Mouse (Mus musculus): ENCODE results near the gene Itgb7.
"Not testable (repeated sequence)": the region's sequence is repeated elsewhere in the genome, so short reads cannot be mapped to it uniquely, and the experiment has no call there.

Itgb7 gene

GRCm38 (mm10) chr15:102225619-102226018 lies 6.1 kb downstream of the Itgb7 start:
- not testable (repeated sequence) for DNase-seq (ENCODE audit: low read depth, low spot score)

DNA sequence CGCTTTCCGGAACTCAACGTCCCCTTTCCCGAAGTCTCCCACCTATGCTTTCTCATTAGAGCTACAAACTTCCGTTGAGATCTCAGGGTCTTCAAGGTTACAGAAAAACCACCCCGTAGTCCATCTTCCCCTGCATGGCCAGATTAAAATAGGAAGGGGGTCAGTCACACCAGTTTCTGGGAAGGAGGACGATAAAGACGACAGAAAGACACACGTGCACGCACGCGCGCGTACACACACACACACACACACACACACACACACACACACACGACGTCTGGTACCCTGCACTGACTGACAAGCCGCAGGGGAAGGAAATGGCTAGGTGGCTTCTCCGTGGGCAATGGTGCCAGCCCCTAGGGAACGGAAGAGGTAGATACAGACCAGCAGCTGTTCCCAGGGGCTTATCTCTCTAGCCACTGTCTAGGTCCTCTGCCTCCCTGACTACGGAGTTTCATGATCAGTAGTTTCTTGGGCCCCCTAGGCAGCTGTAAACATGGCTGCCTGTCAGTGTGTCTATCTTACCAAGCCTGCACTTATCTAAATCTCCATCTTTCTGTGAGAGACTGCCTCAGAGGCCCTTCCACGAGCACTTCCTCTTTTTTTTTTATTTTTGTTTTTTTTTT lies 6.6 kb downstream of the Itgb7 start:
- no peak for DNase-seq (ENCODE audit: low read depth, low spot score)

DNA sequence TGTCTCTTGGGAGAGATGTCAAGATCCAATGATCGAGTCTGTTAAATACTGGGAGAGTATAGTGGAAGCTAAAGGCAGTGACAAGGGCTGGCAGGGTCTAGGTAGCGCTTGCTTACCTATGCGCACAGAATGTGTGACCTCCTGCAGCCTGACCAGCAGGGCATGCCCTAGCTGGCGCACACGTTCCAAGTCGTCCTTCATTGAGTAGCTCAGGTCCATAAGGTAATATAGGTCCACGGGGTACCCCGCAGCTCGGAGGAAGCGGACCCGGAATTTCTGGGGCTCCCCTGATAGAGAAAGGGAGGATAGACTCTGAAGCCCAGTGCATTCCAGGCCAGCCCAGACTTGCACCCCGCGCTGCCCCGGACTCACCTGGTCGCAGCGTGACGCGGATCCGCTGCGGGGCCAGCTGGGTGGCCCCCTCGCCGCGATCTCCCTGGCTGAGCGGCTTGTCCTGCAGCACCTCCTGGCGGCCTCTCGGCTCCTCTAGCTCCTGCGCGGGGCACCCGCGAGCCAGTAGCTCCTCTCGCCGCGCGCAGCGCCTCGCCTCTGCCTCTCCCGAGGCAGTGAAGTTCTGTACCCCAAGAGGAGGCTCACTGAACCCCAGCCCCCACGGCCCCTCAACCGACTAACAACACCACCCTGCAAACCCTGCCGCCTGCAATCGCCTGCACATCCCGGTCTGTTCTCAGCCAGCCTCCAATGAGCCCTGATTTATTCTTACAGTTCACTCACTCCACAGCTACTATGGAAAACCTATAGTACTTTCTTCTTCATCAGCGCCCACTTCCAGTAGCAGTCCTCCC lies 7.4 kb downstream of the Itgb7 start:
- peak; percentile 65 for DNase-seq (ENCODE audit: low read depth, low spot score)

- DNase-seq (ENCODE audit: low read depth, low spot score), result no peak
These were observed 9.4 kb downstream of the Itgb7 start for GRCm38 (mm10) chr15:102222386-102222785.

DNA sequence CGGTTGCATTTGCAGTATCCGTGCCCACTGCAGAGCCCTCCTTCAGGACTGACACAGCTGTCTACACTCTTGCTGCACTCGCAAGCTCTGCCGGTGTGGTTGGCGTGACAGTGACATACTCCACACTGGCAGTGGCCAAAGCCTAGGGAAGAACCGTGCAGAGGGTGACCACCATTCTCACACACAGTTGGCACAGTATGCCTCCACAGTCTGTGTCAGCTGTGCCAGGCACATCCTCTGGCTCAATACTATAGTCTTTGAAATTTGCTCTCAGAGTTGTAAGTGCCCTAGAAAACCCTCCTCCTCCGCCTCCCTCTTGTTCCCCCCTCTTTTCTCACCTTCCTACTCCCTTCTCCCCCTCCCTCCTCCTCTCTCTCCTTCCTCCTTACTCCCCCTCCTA lies 14.4 kb downstream of the Itgb7 start:
- DNase-seq (ENCODE audit: low read depth, low spot score), result no peak

DNA sequence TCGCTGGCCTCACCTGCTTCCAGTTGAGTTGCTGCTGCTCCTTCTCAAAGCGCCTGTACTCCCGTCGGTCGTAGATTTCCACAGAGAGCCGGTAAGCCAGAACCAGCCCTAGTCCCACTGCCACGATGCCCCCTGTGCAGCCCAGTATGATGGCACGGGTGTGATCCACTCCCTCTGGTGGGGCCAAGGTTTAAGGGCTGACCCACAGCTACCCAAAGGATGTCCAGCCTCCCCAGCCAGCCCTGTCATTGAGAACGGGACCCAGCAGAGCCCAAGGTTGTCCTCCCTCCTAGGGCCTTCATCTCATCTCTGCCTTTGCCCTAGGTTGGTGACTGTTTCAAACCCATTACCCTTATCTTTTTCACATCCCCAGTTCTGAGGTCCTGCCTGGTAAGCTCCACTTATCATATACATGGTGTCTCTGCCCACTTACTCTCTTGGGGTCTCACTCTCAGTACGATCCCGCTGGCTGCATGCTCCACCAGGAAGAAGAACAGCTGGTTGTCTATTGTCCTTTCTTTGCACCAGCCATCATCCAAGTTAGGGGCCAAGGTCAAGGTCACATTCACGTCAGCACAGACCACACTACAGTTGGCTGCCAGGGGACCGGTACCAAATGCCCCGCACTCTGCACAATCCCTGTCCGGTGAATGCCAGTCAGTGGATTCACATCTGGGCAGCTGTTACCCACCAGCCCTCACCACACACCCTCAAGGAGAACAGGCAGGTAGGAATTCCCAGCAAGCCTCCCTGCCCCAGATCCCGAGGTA lies 15.1 kb downstream of the Itgb7 start:
- no peak for DNase-seq (ENCODE audit: low read depth, low spot score)

- DNase-seq (ENCODE audit: low read depth, low spot score), result no peak
These were observed 16.1 kb downstream of the Itgb7 start for GRCm38 (mm10) chr15:102215624-102216023.

DNA sequence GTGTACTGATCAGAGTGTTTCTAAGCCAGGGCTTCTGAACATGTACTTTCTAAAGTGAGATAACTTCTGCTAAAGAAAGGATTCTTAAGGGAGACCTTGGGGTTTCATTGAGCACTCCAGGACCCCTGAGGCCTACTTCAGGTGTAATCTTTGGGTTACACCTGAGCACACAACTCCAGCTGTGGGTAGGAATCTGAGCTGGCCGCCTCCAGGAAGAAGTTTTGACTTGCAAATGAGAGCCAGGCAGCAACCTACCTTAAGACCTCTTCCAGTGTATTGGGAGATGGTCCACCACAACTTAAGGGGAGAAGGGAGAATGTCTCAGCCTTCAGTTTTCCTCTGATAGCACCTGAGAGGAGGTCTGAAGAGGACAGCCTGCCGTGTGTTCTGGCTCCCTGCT lies 17.6 kb downstream of the Itgb7 start:
- DNase-seq (ENCODE audit: low read depth, low spot score), result no peak

GRCm38 (mm10) chr15:102211895-102212294 lies 19.8 kb downstream of the Itgb7 start:
- no peak for DNase-seq (ENCODE audit: low read depth, low spot score)

DNA sequence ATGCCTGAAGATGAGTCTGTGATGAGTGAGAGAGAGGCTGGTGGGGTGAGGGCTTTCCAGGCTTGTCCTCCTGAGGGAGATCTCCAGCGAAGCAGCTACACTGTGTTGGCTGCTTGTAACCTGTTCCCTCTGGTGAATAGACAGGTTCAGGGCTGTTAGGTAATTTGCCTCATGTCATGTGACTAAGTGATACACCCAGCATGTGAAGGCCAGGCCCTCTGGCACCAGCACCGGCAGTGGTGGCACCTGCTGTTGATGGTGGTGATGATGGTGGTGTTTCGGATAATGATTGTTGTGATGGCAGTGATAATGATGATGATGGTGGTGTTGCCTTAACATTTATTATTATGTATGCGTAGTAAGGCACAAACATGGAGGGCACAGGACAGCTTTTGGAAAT lies 20.9 kb downstream of the Itgb7 start:
- DNase-seq (ENCODE audit: low read depth, low spot score), result no peak

DNA sequence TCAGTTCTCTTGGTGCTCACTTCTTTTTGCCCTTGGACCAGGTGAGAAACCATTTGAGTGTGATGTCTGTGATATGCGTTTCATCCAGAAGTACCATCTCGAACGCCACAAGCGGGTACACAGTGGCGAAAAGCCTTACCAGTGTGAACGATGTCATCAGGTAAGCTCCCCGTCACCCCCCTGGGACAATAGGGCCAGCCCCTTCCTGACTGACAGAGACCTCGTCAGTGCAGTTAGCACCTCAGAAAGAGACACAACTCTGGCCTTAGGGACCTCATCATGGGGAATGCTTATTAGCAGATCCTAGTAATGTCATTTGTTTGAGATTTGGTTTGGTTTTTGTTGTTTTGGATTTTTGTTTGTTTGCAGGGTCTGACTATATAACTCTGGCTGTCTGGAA lies 22.6 kb downstream of the Itgb7 start:
- no peak for DNase-seq (ENCODE audit: low read depth, low spot score)

GRCm38 (mm10) chr15:102208092-102208561 lies 23.6 kb downstream of the Itgb7 start:
- DNase-seq (ENCODE audit: low read depth, low spot score), result no peak

DNA sequence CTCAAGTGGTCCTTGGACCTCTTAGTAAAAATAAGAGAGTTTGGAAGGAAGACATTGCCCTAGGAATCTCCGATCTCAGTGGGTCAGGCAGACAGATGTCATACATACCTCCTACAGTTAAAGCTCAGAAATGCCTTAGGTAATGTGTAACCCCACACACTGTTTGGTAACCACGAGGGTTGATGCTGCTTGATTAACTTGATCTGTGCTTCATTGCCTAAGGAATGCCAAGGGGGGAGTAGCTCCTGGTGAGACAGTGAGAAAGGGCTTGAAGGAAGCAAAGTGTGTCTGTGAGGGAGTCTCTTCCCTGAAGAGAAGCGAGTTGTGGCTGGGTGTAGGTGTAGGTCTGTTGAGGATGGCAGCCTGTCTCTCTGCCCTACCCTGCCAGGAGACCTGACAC lies 24.4 kb downstream of the Itgb7 start:
- DNase-seq (ENCODE audit: low read depth, low spot score), result no peak

- no peak for DNase-seq (ENCODE audit: low read depth, low spot score)
These were observed 26.0 kb downstream of the Itgb7 start for GRCm38 (mm10) chr15:102205779-102206178.

DNA sequence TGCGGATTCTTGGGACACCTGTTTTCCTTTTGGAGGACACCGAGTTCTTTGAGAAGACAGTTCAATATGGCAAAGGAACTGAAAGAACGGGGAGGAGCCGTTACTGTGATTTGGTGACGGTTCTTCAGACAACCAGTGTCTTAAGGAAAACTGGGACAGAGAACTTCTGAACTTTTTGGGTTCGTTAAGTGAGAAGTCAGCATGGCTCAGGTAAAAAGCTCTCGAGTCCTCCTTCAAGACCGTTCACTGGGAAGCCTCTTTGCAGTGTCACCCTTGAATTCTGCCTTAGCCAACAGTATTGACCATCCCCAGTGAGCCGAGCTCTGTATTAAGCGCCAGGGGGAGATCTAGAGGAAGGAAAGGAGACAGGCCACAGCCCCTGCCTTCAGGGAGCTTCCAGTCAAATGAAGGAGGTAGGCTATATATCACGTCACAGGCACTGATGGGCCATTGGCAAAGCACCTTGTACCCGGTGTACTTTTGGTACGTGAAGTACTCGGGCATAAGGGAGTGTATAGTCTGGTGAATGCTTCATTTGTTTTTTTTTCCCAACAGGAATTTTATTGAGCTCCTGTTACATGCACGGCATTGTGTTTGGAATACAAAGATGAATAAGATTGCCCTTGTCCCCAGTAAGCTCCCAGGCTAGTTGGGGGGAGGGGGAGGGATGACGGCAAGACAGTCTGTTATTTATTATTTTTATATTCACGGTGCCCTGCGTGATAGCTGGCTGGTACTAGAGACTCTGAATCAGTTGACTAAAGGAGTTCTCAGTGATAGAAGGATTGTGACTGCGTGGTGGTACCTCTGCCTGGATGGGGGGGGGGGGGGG lies 26.9 kb downstream of the Itgb7 start, which contains the start of gene Csad:
Gene Csad, minus strand, starts transcription at position 51 of the 832 bp plus-strand sequence.
- no peak for DNase-seq (ENCODE audit: low read depth, low spot score)

GRCm38 (mm10) chr15:102203835-102204381 lies 27.8 kb downstream of the Itgb7 start:
- DNase-seq (ENCODE audit: low read depth, low spot score), result peak; percentile 57

- peak; percentile 93 for DNase-seq (ENCODE audit: low read depth, low spot score)
These were observed 28.5 kb downstream of the Itgb7 start, which contains the start of gene Zfp740 for GRCm38 (mm10) chr15:102202971-102203834. Gene Zfp740 (plus strand): TSS chr15:102203249.

DNA sequence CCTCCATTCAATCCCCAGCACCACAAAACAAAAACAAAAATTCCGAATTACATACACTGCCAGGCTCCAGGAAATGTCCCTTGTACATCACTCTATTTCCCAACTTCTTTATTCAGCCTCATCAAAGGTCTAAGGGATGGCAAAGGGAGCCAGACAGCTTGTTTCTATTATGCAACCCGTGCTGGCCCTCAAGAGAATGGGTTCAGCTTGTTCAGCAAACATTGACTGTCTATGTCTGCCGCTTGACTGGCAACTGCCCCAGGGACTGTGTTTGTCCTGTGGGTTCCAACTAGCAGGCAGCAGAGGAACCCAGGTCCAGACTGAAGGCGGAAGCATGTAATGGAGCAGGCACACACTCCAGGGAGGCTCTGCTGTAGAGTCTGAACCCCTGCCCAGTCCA lies 32.9 kb downstream of the Itgb7 start:
- no peak for DNase-seq (ENCODE audit: low read depth, low spot score)

GRCm38 (mm10) chr15:102195373-102195772 lies 36.4 kb downstream of the Itgb7 start:
- no peak for DNase-seq (ENCODE audit: low read depth, low spot score)

- no peak for DNase-seq (ENCODE audit: low read depth, low spot score)
These were observed 37.3 kb downstream of the Itgb7 start for GRCm38 (mm10) chr15:102194439-102194838.
